Mouse (Mus musculus) urinary bladder, postnatal 10 days (tissue): Measurements from ENCODE around the gene Bcl9.

Source experiments
- DNase-seq: peaks from one replicate; pipeline ENCODE4 v3.0.0; 2022; ENCODE audit warnings: low spot score

Bcl9 gene

DNA sequence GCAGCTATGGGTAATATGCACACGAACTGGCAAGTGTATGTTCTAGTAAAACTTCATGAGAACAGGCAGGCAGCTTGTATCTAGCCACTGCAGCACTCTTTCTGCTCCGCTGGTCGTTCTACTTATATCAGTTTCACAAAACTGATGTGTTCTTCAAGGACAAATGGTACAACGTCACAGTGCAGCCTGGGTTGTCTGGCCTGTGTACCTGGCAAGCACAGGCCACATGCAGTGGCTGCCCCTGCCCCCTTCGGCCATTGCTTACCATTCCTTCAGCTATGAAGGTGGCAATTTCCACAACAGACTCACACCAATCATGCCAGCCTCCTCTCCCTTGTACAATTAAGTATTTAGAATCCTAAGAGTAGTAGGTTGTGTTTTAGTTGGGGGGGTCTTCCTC is 125.1 kb downstream of the Bcl9 start:
- no peak for DNase-seq

DNA sequence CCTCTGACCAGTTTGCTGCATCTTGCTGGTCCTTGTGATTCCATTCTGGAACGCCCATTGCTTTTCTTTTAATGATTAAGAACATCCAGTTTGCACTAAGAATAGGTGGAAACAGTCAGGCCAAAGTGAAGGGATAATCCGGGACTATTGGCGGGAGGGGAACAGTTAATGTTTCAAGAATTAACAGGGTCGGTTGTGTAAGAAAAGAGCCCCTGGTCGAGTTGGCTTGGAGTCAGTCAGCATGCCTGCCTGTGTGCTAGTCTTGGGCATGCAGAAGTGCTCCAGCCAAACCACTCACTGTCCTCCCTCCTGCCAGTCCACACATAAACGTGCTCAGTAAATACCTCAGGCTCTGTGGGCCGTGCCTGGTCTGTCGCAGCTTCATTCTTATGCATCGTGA is 125.5 kb downstream of the Bcl9 start:
- DNase-seq, result no peak

DNA sequence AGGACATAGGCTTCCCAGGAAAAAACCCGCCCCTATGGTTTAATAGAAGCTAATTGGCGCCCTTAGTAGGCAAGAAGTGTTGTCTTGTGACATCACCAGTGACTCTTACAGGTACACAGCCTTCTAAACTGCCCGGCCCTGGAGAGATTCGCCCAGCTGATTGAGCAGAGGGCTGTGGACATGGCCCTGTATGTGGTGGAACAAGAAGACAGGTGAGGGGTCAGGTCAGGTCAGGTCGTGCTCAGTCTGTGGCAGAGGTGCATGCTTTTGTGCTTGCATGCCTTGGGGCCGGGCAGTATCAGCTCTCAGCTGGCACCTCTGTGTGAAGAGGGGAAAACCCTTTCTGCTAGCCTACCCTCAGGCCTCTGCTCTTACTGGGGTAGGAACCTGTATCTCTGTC is 126.2 kb downstream of the Bcl9 start:
- no peak for DNase-seq

DNA sequence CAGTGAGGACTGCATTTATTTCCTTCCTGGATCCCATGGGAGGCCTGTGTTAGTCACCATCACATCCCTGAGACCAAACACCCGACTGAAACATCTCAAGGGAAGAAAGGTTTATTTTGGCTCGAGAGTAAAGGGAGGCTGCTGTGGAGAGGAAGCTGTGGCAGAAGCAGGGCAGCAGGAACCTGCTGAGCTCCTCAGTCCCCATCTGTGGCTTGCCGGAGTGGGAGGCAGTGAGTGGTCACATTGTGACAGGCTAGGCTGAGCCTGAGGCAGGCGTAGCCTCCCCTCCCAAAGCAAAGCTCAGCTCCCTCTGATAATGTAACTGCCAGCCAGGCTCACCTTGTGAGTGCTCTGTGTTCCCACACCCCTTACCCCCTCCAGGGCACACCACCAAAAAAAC is 130.6 kb downstream of the Bcl9 start:
- DNase-seq, result no peak

DNA sequence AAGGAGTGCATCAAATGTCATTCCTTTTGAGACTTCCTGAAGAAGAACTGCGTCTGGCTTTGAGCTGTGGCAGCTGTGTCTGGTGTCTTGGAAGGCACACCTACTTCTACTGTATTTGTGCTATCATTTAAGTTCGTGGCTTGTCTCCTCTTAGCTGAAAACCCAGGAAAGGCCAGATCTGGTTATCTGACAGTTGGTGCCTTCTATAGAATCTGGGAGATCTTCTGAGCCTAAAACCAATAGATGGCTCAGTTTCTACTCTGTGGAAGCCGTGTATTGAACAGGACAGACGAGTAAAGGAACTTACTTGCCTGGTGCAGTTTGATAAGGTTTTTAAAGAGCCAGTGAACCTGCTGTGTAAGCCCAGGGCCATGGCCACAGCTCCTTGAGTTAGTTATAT is 133.2 kb downstream of the Bcl9 start:
- DNase-seq, result no peak

DNA sequence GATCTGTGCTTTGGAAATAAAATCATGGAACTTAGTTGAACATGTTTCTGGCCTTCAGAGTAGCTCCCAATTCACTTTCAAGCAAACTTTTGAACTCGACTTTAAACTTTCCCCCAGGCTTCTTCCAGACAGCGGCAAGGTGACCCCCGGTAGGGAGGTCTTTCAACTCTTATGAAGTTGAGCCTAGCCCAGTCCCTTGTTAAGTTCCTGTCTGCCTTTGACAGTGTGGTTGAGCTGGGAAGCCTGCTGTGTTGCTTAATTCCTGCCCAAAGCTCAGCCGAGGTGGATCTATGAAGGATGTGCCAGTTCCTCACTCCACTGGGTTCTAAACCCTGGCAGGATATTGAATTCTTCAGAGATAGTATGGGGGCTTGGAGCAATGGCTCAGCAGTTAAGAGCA is 135.9 kb downstream of the Bcl9 start:
- DNase-seq, result no peak

DNA sequence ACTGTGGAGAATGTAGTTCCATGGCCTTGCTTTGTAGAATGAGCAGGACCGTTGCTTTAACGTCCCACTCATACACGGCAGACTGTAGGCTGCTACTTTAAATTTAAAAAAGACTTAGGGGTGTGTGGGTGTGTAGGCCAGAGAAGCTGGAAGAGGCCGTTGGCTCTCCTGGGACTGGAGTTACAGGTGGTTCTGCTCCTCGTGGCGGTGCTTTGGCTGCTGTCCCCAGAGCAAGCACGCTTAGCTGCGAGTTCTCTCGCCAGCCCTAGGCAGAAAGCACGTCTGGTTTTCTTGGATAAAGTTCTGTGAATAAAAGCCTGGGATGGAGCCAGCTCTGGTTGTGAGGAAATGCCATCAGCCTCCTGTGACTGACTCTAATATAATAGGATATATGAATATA is 136.8 kb downstream of the Bcl9 start:
- DNase-seq, result no peak

DNA sequence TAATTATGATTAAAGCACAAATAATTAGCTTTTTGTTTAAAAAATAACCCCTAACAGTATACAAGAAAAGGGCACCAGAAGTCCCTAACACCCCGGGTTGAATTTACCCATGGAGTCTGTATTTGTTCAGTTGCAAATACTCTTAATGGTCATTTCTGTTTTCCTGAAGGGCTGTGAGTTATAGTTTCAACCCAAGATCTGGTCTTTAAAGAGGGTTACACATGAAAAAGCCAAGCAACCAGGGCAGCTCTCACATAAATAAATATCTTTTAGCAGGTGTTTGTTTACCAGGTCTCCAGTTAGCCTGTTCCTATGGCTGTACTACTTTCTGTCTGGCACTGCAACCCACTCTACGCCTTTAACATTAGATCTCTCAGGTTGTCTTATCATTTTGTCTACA is 137.7 kb downstream of the Bcl9 start:
- no peak for DNase-seq

DNA sequence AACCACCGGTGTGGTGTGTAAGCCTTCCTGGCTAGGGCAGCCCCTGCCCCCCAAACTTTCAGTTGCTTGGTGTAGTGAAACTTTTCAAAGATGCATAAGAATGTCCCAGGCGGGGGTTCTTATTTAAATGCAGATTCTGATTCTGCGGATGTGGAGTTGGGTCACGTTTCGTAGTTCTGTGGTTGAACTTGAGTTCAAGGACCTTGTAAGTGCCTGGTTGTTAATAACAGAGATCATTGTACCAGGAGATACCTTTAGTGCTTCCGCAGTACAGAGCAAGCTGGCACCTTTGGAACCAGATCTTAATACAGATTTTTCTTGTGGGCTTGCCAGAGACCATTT is 138.2 kb downstream of the Bcl9 start:
- DNase-seq, result no peak

DNA sequence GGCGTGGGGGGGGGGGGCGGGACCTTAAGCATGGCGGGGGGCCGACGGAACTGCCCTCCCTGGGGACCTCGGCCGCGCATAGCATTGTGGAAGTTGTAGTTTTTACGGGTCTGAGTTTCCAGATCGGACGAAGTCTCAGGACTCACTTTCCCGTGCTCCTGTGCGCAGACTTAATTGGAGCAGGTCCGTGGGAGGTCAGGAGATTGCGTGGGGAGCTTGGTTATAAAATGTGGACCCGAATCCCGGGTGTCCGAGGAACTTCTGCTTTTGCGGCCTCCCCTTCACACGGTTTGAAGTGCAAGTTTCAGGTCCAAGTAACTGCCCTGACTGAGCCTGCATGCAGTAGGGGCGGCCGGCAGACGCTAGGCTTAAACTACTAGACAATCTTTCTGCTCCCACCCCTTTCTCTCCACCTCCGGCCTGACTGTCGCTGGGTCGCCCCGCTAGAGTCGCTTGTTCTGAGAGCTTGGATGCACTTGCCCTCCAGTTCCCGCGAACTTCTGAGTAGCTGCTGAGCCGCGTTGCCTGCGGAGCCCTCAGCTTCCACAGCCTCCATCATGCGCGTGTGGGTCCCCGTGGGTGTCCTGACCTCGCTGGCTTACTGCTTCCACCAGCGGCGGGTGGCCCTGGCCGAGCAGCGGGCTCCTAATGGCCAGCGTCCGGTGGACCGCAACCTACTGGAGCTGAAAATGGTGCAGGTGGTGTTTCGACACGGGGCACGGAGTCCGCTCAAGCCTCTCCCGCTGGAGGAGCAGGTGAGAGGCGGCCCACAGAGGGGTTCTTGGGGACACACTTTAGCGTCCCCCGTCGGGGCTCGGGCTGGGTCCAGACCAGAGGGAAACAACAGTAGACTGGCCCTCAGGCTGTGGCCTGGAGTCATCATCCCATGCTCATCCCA is 138.9 kb downstream of the Bcl9 start, which contains the start of gene Acp6:
Gene Acp6 (plus strand): TSS at position 167 of the 898 bp plus-strand sequence.
- DNase-seq, result peak; percentile 53

DNA sequence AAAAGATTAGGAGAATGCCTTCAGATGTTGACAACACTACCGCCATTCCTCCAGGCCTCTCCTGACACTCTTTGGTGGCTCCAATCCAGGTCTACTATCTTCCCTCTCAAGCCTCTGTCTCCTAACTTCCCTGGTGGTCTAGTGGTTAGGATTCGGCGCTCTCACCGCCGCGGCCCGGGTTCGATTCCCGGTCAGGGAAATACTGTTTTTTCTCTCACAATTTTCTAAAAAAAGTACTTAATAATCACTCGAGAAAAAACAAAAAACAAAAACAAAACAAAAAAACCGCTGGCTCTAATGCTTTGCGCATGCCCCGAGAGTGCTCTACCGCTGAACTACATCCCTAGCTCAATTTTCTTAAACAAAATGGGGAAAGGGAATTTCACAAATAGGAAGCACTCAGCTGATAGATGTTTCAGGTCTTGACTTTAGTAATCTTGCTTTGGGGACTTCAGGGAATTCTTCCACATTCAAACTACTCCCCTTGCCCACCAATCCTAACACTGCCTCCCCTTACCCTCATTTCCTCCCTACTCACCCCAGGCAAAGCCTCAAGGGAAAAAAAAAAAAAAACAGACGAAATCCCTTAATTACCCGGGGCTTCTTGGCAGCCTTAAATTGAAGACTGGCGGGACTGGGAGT is 139.6 kb downstream of the Bcl9 start:
- no peak for DNase-seq

DNA sequence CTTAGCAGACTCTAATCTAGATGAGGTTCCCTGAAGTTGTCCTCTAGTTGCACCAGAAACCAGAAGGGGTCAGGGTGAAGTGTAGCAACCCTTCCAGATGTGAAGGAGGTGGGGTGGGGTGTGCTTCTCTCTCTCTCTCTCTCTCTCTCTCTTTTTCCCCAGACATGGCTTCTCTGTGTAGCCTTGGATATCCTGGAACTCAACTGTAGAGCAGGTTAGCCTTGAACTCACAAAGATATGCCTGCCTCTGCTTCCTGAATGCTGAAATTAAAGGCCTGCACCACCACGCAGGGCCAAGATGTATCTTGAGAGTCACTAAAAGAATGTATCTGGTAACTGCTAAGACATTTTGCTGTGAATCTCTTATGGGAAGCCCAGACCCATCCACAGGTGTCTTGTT is 140.4 kb downstream of the Bcl9 start:
- DNase-seq, result no peak

DNA sequence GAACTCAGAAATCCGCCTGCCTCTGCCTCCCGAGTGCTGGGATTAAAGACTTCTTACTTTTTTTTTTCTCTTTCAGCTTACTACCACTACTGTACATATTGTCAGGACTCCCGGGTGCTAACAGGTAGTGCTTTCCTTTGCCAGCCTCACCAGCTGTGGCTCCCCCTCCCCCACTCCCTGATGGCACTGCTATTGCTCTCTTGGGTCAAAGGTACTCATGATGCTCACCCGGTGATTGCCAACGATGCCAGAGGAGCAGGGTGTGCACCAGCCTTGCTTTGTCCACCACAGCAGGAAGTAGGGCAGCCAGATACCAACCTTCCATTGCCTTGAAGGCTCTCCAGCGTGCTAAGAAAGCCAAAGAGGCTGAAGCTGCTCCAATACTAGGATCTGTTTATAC is 141.3 kb downstream of the Bcl9 start:
- DNase-seq, result no peak
